Mouse (Mus musculus): ENCODE data around the gene Fndc7. TPM values are rescaled to one million over a fixed set of nuclear protein-coding genes. Genes with fewer than 3 reads are reported as not detected.

The Fndc7 gene
- polyA plus RNA-seq, 1 experiment from 2014 or later, result 1.9 TPM

GRCm38 (mm10) chr3:108898640-108899039 lies 8.8 kb upstream of the Fndc7 start:
- WGBS, result 92% methylated on average over 4 of the region's 4 CpGs
- Histone ChIP-seq H3K4me1 (ENCODE audit: insufficient read depth, low read depth, low read length) (no peaks in the 10 kb centered on the region), H3K4me3 (ENCODE audit: low read depth, low read length) (no peak overlapping the region), H3K27ac (ENCODE audit: low read length) (no peak overlapping the region), H3K9me3 (ENCODE audit: low read length) (no peaks in the 10 kb centered on the region), H3K4me2 (replicated peaks; ENCODE audit: low read depth, low read length) (no peak overlapping the region), H3K27me3 (replicated peaks; ENCODE audit: insufficient read depth, low read length) (no peaks in the 10 kb centered on the region), H3K9ac (replicated peaks; ENCODE audit: low read depth) (no peak overlapping the region), H3K36me3 (ENCODE audit: insufficient read depth, low read length) (peaks cover 2% of the 10 kb centered on the region; the same call in 1 of the 2 replicates)
- TF ChIP-seq CTCF (IDR thresholded peaks at IDR 0.05) (no peak), EP300 (IDR thresholded peaks at IDR 0.05) (no peak)
- DNase-seq (ENCODE audit: low spot score) (no peak), ATAC-seq (no peak)

- no peak for DNase-seq (ENCODE audit: low spot score)
Measured at GRCm38 (mm10) chr3:108892914-108893313, 3.1 kb upstream of the Fndc7 start.

DNA sequence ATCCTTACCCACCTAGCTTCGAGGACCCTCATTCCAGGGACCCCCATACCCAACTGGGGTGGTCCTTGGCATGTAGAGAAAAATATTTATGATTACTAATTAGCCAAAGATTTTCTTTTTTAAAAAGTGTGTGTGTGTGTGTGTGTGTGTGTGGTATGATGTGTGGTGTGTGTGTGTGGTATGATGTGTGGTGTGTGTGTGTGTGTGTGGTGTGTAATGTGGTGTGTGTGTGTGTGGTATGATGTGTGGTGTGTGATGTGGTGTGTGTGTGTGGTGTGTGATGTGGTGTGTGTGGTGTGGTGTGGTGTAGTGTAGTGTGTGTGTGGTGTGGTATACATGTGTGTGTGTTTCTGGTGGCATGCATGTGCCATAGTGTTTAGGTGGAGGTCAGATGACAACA lies 2.3 kb upstream of the Fndc7 start:
- H3K4me2 ChIP-seq (replicated peaks; ENCODE audit: low read depth, low read length), result no peak overlapping the region
- no peaks in the 10 kb centered on the region for H3K27me3 ChIP-seq (replicated peaks; ENCODE audit: insufficient read depth, low read length)
- 63% methylated on average over 1 of the region's 1 CpGs for WGBS
- no peaks in the 10 kb centered on the region for H3K9me3 ChIP-seq (ENCODE audit: low read length)
- H3K4me3 ChIP-seq (ENCODE audit: low read depth, low read length), result no peak overlapping the region
- DNase-seq (ENCODE audit: low spot score) (no peak), ATAC-seq (no peak)
- no peaks in the 10 kb centered on the region for H3K36me3 ChIP-seq (ENCODE audit: insufficient read depth, low read length)
- no peaks in the 10 kb centered on the region for H3K4me1 ChIP-seq (ENCODE audit: insufficient read depth, low read depth, low read length)
- H3K9ac ChIP-seq (replicated peaks; ENCODE audit: low read depth), result no peak overlapping the region
- no peak overlapping the region for H3K27ac ChIP-seq (ENCODE audit: low read length)
- TF ChIP-seq EP300 (IDR thresholded peaks at IDR 0.05) (no peak), CTCF (IDR thresholded peaks at IDR 0.05) (no peak)

More at GRCm38 (mm10) chr3:108892914-108893313, 3.1 kb upstream of the Fndc7 start:
- Histone ChIP-seq H3K4me3 (ENCODE audit: low read depth, low read length) (no peak overlapping the region), H3K9me3 (ENCODE audit: low read length) (no peaks in the 10 kb centered on the region), H3K4me2 (replicated peaks; ENCODE audit: low read depth, low read length) (no peak overlapping the region), H3K4me1 (ENCODE audit: insufficient read depth, low read depth, low read length) (no peaks in the 10 kb centered on the region), H3K27ac (ENCODE audit: low read length) (no peak overlapping the region), H3K27me3 (replicated peaks; ENCODE audit: insufficient read depth, low read length) (no peaks in the 10 kb centered on the region), H3K36me3 (ENCODE audit: insufficient read depth, low read length) (no peaks in the 10 kb centered on the region), H3K9ac (replicated peaks; ENCODE audit: low read depth) (no peak overlapping the region)
- no peak for TF ChIP-seq CTCF (IDR thresholded peaks at IDR 0.05)
- no peak for TF ChIP-seq EP300 (IDR thresholded peaks at IDR 0.05)
- no peak for ATAC-seq
- 62% methylated on average over 4 of the region's 4 CpGs for WGBS

DNA sequence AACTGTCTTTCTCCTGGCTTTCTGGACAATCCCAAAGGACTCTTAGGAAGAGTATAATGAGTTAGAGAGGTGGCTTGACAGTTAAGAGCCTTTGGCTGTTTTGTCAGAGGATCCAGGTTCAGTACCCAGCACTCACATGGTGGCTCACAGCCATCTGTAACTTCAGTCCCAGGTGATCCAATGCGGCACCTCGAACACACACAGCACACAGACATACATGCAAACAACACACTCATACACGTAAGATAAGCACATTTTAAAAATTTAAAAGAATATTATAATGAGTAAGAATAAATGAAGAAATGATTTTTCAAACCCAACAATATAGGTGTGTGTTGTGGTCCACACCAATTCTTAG lies 2.2 kb downstream of the Fndc7 start:
- Histone ChIP-seq H3K4me1 (ENCODE audit: insufficient read depth, low read depth, low read length) (no peaks in the 10 kb centered on the region), H3K9ac (replicated peaks; ENCODE audit: low read depth) (no peak overlapping the region), H3K4me3 (ENCODE audit: low read depth, low read length) (no peak overlapping the region), H3K27ac (ENCODE audit: low read length) (no peak overlapping the region), H3K27me3 (replicated peaks; ENCODE audit: insufficient read depth, low read length) (no peaks in the 10 kb centered on the region), H3K36me3 (ENCODE audit: insufficient read depth, low read length) (no peaks in the 10 kb centered on the region), H3K9me3 (ENCODE audit: low read length) (no peaks in the 10 kb centered on the region), H3K4me2 (replicated peaks; ENCODE audit: low read depth, low read length) (no peak overlapping the region)
- TF ChIP-seq EP300 (IDR thresholded peaks at IDR 0.05) (no peak), CTCF (IDR thresholded peaks at IDR 0.05) (no peak)
- WGBS, result 90% methylated on average over 3 of the region's 3 CpGs
- DNase-seq (ENCODE audit: low spot score) (no peak), ATAC-seq (no peak)

DNA sequence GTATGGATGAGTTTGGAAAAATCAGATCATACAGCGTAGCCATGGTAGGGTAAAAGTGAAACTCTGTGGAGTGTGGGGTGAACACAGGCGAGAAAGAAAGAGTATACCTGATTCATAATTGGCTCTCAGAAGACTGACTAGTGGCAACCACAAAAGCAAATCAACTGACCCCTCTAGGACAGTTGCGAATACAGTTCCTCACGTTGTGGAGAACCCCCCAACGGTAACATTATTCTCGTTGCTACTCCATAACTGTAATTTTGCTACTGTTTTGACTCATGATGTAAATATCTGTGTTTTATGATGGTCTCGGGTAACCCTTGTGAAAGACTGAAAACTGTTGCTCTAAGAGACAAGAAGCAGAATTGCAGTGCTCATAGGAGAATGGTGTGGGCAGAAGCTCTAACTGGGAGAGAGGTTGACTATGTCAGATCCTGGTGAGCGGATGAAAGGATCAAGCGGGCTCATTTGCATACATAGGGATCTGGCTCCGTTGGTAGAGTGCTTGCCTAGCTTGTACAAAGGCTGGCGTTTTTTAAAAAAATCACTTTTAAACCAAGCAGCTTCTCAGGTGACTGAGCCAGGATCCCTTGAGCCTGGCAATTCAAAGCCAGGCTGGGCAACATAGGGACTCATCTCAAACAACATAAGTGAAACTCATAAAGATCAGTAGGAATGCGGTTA lies 2.7 kb downstream of the Fndc7 start:
- DNase-seq (ENCODE audit: low spot score), result no peak
- Histone ChIP-seq H3K36me3 (ENCODE audit: insufficient read depth, low read length) (no peaks in the 10 kb centered on the region), H3K9me3 (ENCODE audit: low read length) (no peaks in the 10 kb centered on the region), H3K4me2 (replicated peaks; ENCODE audit: low read depth, low read length) (no peak overlapping the region), H3K4me1 (ENCODE audit: insufficient read depth, low read depth, low read length) (no peaks in the 10 kb centered on the region), H3K27me3 (replicated peaks; ENCODE audit: insufficient read depth, low read length) (no peaks in the 10 kb centered on the region), H3K4me3 (ENCODE audit: low read depth, low read length) (no peak overlapping the region), H3K27ac (ENCODE audit: low read length) (no peak overlapping the region), H3K9ac (replicated peaks; ENCODE audit: low read depth) (no peak overlapping the region)
- TF ChIP-seq EP300 (IDR thresholded peaks at IDR 0.05) (no peak), CTCF (IDR thresholded peaks at IDR 0.05) (no peak)
- ATAC-seq, result no peak
- 71% methylated on average over 12 of the region's 12 CpGs for WGBS

GRCm38 (mm10) chr3:108885686-108886530 lies 3.9 kb downstream of the Fndc7 start:
- Histone ChIP-seq H3K4me3 (ENCODE audit: low read depth, low read length) (no peak overlapping the region), H3K36me3 (ENCODE audit: insufficient read depth, low read length) (no peaks in the 10 kb centered on the region), H3K4me2 (replicated peaks; ENCODE audit: low read depth, low read length) (no peak overlapping the region), H3K27ac (ENCODE audit: low read length) (0 out of 2 replicates have a peak overlapping the region, but pooled peaks have one; percentile 11), H3K9me3 (ENCODE audit: low read length) (no peaks in the 10 kb centered on the region), H3K27me3 (replicated peaks; ENCODE audit: insufficient read depth, low read length) (no peaks in the 10 kb centered on the region), H3K4me1 (ENCODE audit: insufficient read depth, low read depth, low read length) (no peaks in the 10 kb centered on the region; the same call in 1 of the 2 replicates), H3K9ac (replicated peaks; ENCODE audit: low read depth) (no peak overlapping the region)
- DNase-seq (ENCODE audit: low spot score), result peak; percentile 70
- 41% methylated on average over 9 of the region's 9 CpGs for WGBS
- TF ChIP-seq EP300 (IDR thresholded peaks at IDR 0.05), result peak; percentile 23; the same call in 1 of the 2 replicates
- TF ChIP-seq CTCF (IDR thresholded peaks at IDR 0.05), result no peak
- peak; percentile 77 for ATAC-seq

Measured in lung, postnatal 0 days (tissue).